Mouse (Mus musculus): ENCODE data around the gene Heatr5a. TPM values are rescaled to one million over a fixed set of nuclear protein-coding genes. Genes with fewer than 3 reads are reported as not detected.

Gene Heatr5a
- polyA plus RNA-seq, 1 experiment from 2014 or later = 17.9 TPM

- H3K9ac ChIP-seq (replicated peaks; ENCODE audit: low read depth, low read length) = peak within 1 kb of the TSS; percentile 69
- 2% methylated on average over 46 of the region's 46 CpGs for WGBS
These were observed 34.9 kb upstream of the Heatr5a start, which contains the start of gene Dtd2 for GRCm38 (mm10) chr12:52005877-52006632. Dtd2 (minus strand) TSS chr12:52006501.

GRCm38 (mm10) chr12:52002746-52003145 lies 31.6 kb upstream of the Heatr5a start:
- no peaks in the 10 kb centered on the region for H3K4me1 ChIP-seq (ENCODE audit: control insufficient read depth, insufficient read depth, low read length)
- H3K27ac ChIP-seq (ENCODE audit: low read length) = no peak overlapping the region
- 93% methylated on average over 3 of the region's 3 CpGs for WGBS
- no peak overlapping the region for H3K9ac ChIP-seq (replicated peaks; ENCODE audit: low read depth, low read length)
- no peak overlapping the region for H3K4me3 ChIP-seq (ENCODE audit: low read depth, low read length)
- H3K27me3 ChIP-seq (ENCODE audit: control insufficient read depth, insufficient read depth, low read length) = no peaks in the 10 kb centered on the region
- no peaks in the 10 kb centered on the region for H3K9me3 ChIP-seq (ENCODE audit: control insufficient read depth, low read depth, low read length)
- no peak for ATAC-seq (ENCODE audit: insufficient number of reproducible peaks, insufficient read depth, low FRiP score, low read depth)
- H3K4me2 ChIP-seq (replicated peaks; ENCODE audit: low read depth, low read length) = no peak overlapping the region
- H3K36me3 ChIP-seq (ENCODE audit: control insufficient read depth, insufficient read depth, low read length) = peaks cover 15% of the 10 kb centered on the region

More at GRCm38 (mm10) chr12:52005877-52006632, 34.9 kb upstream of the Heatr5a start, which contains the start of gene Dtd2:
- Histone ChIP-seq H3K4me2 (replicated peaks; ENCODE audit: low read depth, low read length) (peak within 1 kb of the TSS; percentile 62), H3K27ac (ENCODE audit: low read length) (peak within 1 kb of the TSS; percentile 48; the same call in 1 of the 2 replicates), H3K27me3 (ENCODE audit: control insufficient read depth, insufficient read depth, low read length) (no peaks in the 10 kb centered on the region), H3K36me3 (ENCODE audit: control insufficient read depth, insufficient read depth, low read length) (no peaks in the 10 kb centered on the region), H3K9me3 (ENCODE audit: control insufficient read depth, low read depth, low read length) (no peaks in the 10 kb centered on the region), H3K4me1 (ENCODE audit: control insufficient read depth, insufficient read depth, low read length) (no peaks in the 10 kb centered on the region), H3K4me3 (ENCODE audit: low read depth, low read length) (peak within 1 kb of the TSS; percentile 57)
- ATAC-seq (ENCODE audit: insufficient number of reproducible peaks, insufficient read depth, low FRiP score, low read depth) = peak; percentile 97

GRCm38 (mm10) chr12:52001544-52001943 lies 30.4 kb upstream of the Heatr5a start:
- ATAC-seq (ENCODE audit: insufficient number of reproducible peaks, insufficient read depth, low FRiP score, low read depth) = 0 out of 2 replicates have a peak, but pooled peaks have one; percentile 38
- H3K27me3 ChIP-seq (ENCODE audit: control insufficient read depth, insufficient read depth, low read length) = no peaks in the 10 kb centered on the region
- no peak overlapping the region for H3K4me3 ChIP-seq (ENCODE audit: low read depth, low read length)
- no peaks in the 10 kb centered on the region for H3K4me1 ChIP-seq (ENCODE audit: control insufficient read depth, insufficient read depth, low read length)
- no peak overlapping the region for H3K4me2 ChIP-seq (replicated peaks; ENCODE audit: low read depth, low read length)
- H3K27ac ChIP-seq (ENCODE audit: low read length) = no peak overlapping the region
- H3K36me3 ChIP-seq (ENCODE audit: control insufficient read depth, insufficient read depth, low read length) = peaks cover 15% of the 10 kb centered on the region
- 26% methylated on average over 4 of the region's 4 CpGs for WGBS
- H3K9me3 ChIP-seq (ENCODE audit: control insufficient read depth, low read depth, low read length) = no peaks in the 10 kb centered on the region
- no peak overlapping the region for H3K9ac ChIP-seq (replicated peaks; ENCODE audit: low read depth, low read length)

- H3K4me3 ChIP-seq (ENCODE audit: low read depth, low read length) = no peak overlapping the region
- no peak overlapping the region for H3K27ac ChIP-seq (ENCODE audit: low read length)
- no peaks in the 10 kb centered on the region for H3K9me3 ChIP-seq (ENCODE audit: control insufficient read depth, low read depth, low read length)
- peaks cover 15% of the 10 kb centered on the region for H3K36me3 ChIP-seq (ENCODE audit: control insufficient read depth, insufficient read depth, low read length)
- ATAC-seq (ENCODE audit: insufficient number of reproducible peaks, insufficient read depth, low FRiP score, low read depth) = no peak
- no peaks in the 10 kb centered on the region for H3K27me3 ChIP-seq (ENCODE audit: control insufficient read depth, insufficient read depth, low read length)
- H3K4me1 ChIP-seq (ENCODE audit: control insufficient read depth, insufficient read depth, low read length) = no peaks in the 10 kb centered on the region
- WGBS = 86% methylated on average over 9 of the region's 9 CpGs
- H3K4me2 ChIP-seq (replicated peaks; ENCODE audit: low read depth, low read length) = no peak overlapping the region
- H3K9ac ChIP-seq (replicated peaks; ENCODE audit: low read depth, low read length) = no peak overlapping the region
These were observed 27.3 kb upstream of the Heatr5a start for GRCm38 (mm10) chr12:51998366-51998932.

GRCm38 (mm10) chr12:51995738-51996536 lies 24.8 kb upstream of the Heatr5a start:
- H3K27ac ChIP-seq (ENCODE audit: low read length) = no peak overlapping the region
- no peaks in the 10 kb centered on the region for H3K27me3 ChIP-seq (ENCODE audit: control insufficient read depth, insufficient read depth, low read length)
- 79% methylated on average over 1 of the region's 1 CpGs for WGBS
- peaks cover 15% of the 10 kb centered on the region for H3K36me3 ChIP-seq (ENCODE audit: control insufficient read depth, insufficient read depth, low read length)
- H3K4me3 ChIP-seq (ENCODE audit: low read depth, low read length) = no peak overlapping the region
- H3K9me3 ChIP-seq (ENCODE audit: control insufficient read depth, low read depth, low read length) = no peaks in the 10 kb centered on the region
- H3K4me2 ChIP-seq (replicated peaks; ENCODE audit: low read depth, low read length) = no peak overlapping the region
- H3K9ac ChIP-seq (replicated peaks; ENCODE audit: low read depth, low read length) = no peak overlapping the region
- no peaks in the 10 kb centered on the region for H3K4me1 ChIP-seq (ENCODE audit: control insufficient read depth, insufficient read depth, low read length)
- ATAC-seq (ENCODE audit: insufficient number of reproducible peaks, insufficient read depth, low FRiP score, low read depth) = no peak

- Histone ChIP-seq H3K27ac (ENCODE audit: low read length) (no peak overlapping the region), H3K4me2 (replicated peaks; ENCODE audit: low read depth, low read length) (no peak overlapping the region), H3K9ac (replicated peaks; ENCODE audit: low read depth, low read length) (no peak overlapping the region), H3K9me3 (ENCODE audit: control insufficient read depth, low read depth, low read length) (no peaks in the 10 kb centered on the region), H3K4me1 (ENCODE audit: control insufficient read depth, insufficient read depth, low read length) (no peaks in the 10 kb centered on the region), H3K27me3 (ENCODE audit: control insufficient read depth, insufficient read depth, low read length) (no peaks in the 10 kb centered on the region), H3K4me3 (ENCODE audit: low read depth, low read length) (no peak overlapping the region), H3K36me3 (ENCODE audit: control insufficient read depth, insufficient read depth, low read length) (no peaks in the 10 kb centered on the region)
- WGBS = 85% methylated on average over 2 of the region's 2 CpGs
- no peak for ATAC-seq (ENCODE audit: insufficient number of reproducible peaks, insufficient read depth, low FRiP score, low read depth)
These were observed 19.5 kb upstream of the Heatr5a start for GRCm38 (mm10) chr12:51990629-51991028.

- no peak for ATAC-seq (ENCODE audit: insufficient number of reproducible peaks, insufficient read depth, low FRiP score, low read depth)
- no peaks in the 10 kb centered on the region for H3K4me1 ChIP-seq (ENCODE audit: control insufficient read depth, insufficient read depth, low read length)
- H3K36me3 ChIP-seq (ENCODE audit: control insufficient read depth, insufficient read depth, low read length) = no peaks in the 10 kb centered on the region
- H3K27me3 ChIP-seq (ENCODE audit: control insufficient read depth, insufficient read depth, low read length) = no peaks in the 10 kb centered on the region
- no peaks in the 10 kb centered on the region for H3K9me3 ChIP-seq (ENCODE audit: control insufficient read depth, low read depth, low read length)
- no peak overlapping the region for H3K4me3 ChIP-seq (ENCODE audit: low read depth, low read length)
- no peak overlapping the region for H3K27ac ChIP-seq (ENCODE audit: low read length)
- 87% methylated on average over 5 of the region's 5 CpGs for WGBS
- no peak overlapping the region for H3K9ac ChIP-seq (replicated peaks; ENCODE audit: low read depth, low read length)
- H3K4me2 ChIP-seq (replicated peaks; ENCODE audit: low read depth, low read length) = no peak overlapping the region
These were observed 17.4 kb upstream of the Heatr5a start for GRCm38 (mm10) chr12:51988536-51988935.

GRCm38 (mm10) chr12:51985826-51986225 lies 14.7 kb upstream of the Heatr5a start:
- Histone ChIP-seq H3K9me3 (ENCODE audit: control insufficient read depth, low read depth, low read length) (no peaks in the 10 kb centered on the region), H3K36me3 (ENCODE audit: control insufficient read depth, insufficient read depth, low read length) (no peaks in the 10 kb centered on the region), H3K4me3 (ENCODE audit: low read depth, low read length) (no peak overlapping the region), H3K27me3 (ENCODE audit: control insufficient read depth, insufficient read depth, low read length) (no peaks in the 10 kb centered on the region), H3K4me2 (replicated peaks; ENCODE audit: low read depth, low read length) (no peak overlapping the region), H3K9ac (replicated peaks; ENCODE audit: low read depth, low read length) (no peak overlapping the region), H3K27ac (ENCODE audit: low read length) (no peak overlapping the region), H3K4me1 (ENCODE audit: control insufficient read depth, insufficient read depth, low read length) (no peaks in the 10 kb centered on the region)
- 52% methylated on average over 4 of the region's 4 CpGs for WGBS
- ATAC-seq (ENCODE audit: insufficient number of reproducible peaks, insufficient read depth, low FRiP score, low read depth) = no peak

Measured in stomach, embryonic 14.5 days (tissue).